In the genomic region with DNA sequence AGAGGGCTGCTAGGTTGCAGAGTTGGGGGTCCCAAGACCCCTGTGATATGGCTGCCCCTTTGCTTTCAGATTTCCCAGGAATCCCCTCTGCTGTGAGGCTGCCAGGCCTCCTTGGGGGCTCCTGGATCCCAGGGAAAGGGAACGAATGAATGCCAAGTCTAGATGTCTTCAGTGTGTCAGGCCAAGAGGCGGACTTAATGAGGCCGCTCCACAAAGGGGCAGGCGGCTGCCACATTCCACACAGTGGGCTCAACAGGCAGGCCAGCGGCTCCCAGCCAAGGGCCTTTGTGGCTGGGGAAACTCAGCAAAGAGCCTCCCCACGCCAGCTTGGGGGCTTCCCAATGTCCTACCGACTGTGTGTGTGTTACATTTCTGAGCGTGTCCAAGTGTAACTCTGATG, we compare ENCODE assay signal across 17 mouse cellular contexts.
DNase-seq lines count a peak whose midpoint lies in the region; ATAC-seq and TF ChIP-seq lines count a peak whose summit lies in the region.
"Had no signal": no experiment of that assay in that cellular context is flagged by ENCODE, and none has a peak within 500 bp of the region (broad histone marks: within the 10 kb centered on the region; RNA-seq: fewer than 3 reads in every experiment).

No protein-coding gene starts in this region.

- TF ChIP-seq POLR2A in kidney, adult 2 months (IDR thresholded peaks at IDR 0.05; ENCODE audit: low read depth, low read length): no peak

- TF ChIP-seq CTCF in kidney, adult 2 months (conservative IDR thresholded peaks at IDR 0.05; ENCODE audit: insufficient read depth, insufficient read length, low read depth, low read length): no peak

- H3K4me2 ChIP-seq in forebrain, embryonic 13.5 days: no peak overlapping the region
- no peak overlapping the region for H3K4me2 ChIP-seq in hindbrain, embryonic 16.5 days (ENCODE audit: low read length)
- no peak overlapping the region for H3K4me2 ChIP-seq in neural tube, embryonic 12.5 days (replicated peaks)
- H3K4me2 ChIP-seq in kidney, embryonic 15.5 days: no peak overlapping the region
- H3K4me2 ChIP-seq: heart, embryonic 12.5 days; limb, embryonic 12.5 days had no signal

- peak overlapping the region; percentile 58 for H3K27ac ChIP-seq in forebrain, embryonic 13.5 days
- H3K27ac ChIP-seq in hindbrain, embryonic 16.5 days (ENCODE audit: low read depth, low read length): no peak overlapping the region
- H3K27ac ChIP-seq in neural tube, embryonic 12.5 days: no peak overlapping the region
- no peak overlapping the region for H3K27ac ChIP-seq in kidney, embryonic 15.5 days
- H3K27ac ChIP-seq in kidney, adult 2 months (ENCODE audit: insufficient read depth, low read depth, low read length): no peak overlapping the region
- H3K27ac ChIP-seq: gastrocnemius, adult 2 months; limb, embryonic 12.5 days had no signal

- H3K9ac ChIP-seq in forebrain, embryonic 13.5 days: no peak overlapping the region
- H3K9ac ChIP-seq in hindbrain, embryonic 16.5 days (ENCODE audit: low read depth, low read length): no peak overlapping the region
- H3K9ac ChIP-seq in neural tube, embryonic 12.5 days: no peak overlapping the region
- H3K9ac ChIP-seq in kidney, embryonic 15.5 days: no peak overlapping the region
- H3K9ac ChIP-seq: heart, embryonic 12.5 days; limb, embryonic 12.5 days had no signal

- no peak overlapping the region for H3K4me3 ChIP-seq in forebrain, embryonic 13.5 days
- H3K4me3 ChIP-seq in hindbrain, embryonic 16.5 days (ENCODE audit: low read length): no peak overlapping the region
- no peak overlapping the region for H3K4me3 ChIP-seq in neural tube, embryonic 12.5 days
- H3K4me3 ChIP-seq in kidney, embryonic 15.5 days (replicated peaks): no peak overlapping the region
- no peak overlapping the region for H3K4me3 ChIP-seq in kidney, adult 2 months (ENCODE audit: insufficient read depth, low read depth, low read length)
- H3K4me3 ChIP-seq: erythroblast, embryonic 14.5 days; gastrocnemius, adult 2 months; heart, embryonic 12.5 days; limb, embryonic 12.5 days; megakaryocyte, embryonic 14.5 days had no signal

- peak; percentile 75 for ATAC-seq in forebrain, embryonic 13.5 days
- ATAC-seq in hindbrain, embryonic 16.5 days: peak; percentile 83
- ATAC-seq in neural tube, embryonic 12.5 days (ENCODE audit: low FRiP score, low read depth): peak; percentile 30; the same call in 1 of the 2 replicates
- ATAC-seq in kidney, embryonic 15.5 days (replicated peaks; ENCODE audit: low FRiP score): no peak
- ATAC-seq: inflammation-experienced regulatory T-cells, adult 6 months had no signal

- H3K4me1 ChIP-seq in forebrain, embryonic 13.5 days: peaks cover 17% of the 10 kb centered on the region
- no peaks in the 10 kb centered on the region; the same call in 1 of the 2 replicates for H3K4me1 ChIP-seq in hindbrain, embryonic 16.5 days (ENCODE audit: control insufficient read depth, insufficient read depth, low read depth, low read length)
- peaks cover 8% of the 10 kb centered on the region for H3K4me1 ChIP-seq in neural tube, embryonic 12.5 days
- peaks cover 10% of the 10 kb centered on the region for H3K4me1 ChIP-seq in kidney, embryonic 15.5 days
- H3K4me1 ChIP-seq in kidney, adult 2 months (ENCODE audit: control insufficient read depth, insufficient read depth, low read length): no peaks in the 10 kb centered on the region

- 9% methylated on average over 8 of the region's 8 CpGs for WGBS in forebrain, embryonic 13.5 days
- 16% methylated on average over 8 of the region's 8 CpGs for WGBS in hindbrain, embryonic 16.5 days
- 43% methylated on average over 8 of the region's 8 CpGs for WGBS in neural tube, embryonic 12.5 days
- 85% methylated on average over 8 of the region's 8 CpGs for WGBS in kidney, embryonic 15.5 days
- WGBS in kidney, adult 2 months: 97% methylated on average over 8 of the region's 8 CpGs

- peak; percentile 64 for DNase-seq in embryo, embryonic 10 days (ENCODE audit: low spot score)
- no peak for DNase-seq in embryo, embryonic 9.5 days (ENCODE audit: extremely low spot score)
- DNase-seq in urinary bladder, postnatal 25 days (ENCODE audit: low spot score): no peak
- DNase-seq in kidney, adult 2 months: no peak
- DNase-seq: adrenal gland, adult 8-10 months; gastrocnemius, adult 2 months; kidney, postnatal 10 days; layer of hippocampus, postnatal 36 days had no signal

- H3K27me3 ChIP-seq in forebrain, embryonic 13.5 days: no peaks in the 10 kb centered on the region
- H3K27me3 ChIP-seq in hindbrain, embryonic 16.5 days (replicated peaks; ENCODE audit: control insufficient read depth, insufficient read depth, low read length): no peaks in the 10 kb centered on the region
- no peaks in the 10 kb centered on the region for H3K27me3 ChIP-seq in neural tube, embryonic 12.5 days (replicated peaks)
- no peaks in the 10 kb centered on the region for H3K27me3 ChIP-seq in kidney, embryonic 15.5 days
- no peaks in the 10 kb centered on the region for H3K27me3 ChIP-seq in kidney, adult 2 months (replicated peaks; ENCODE audit: control insufficient read depth, insufficient read depth, low read length)
- H3K27me3 ChIP-seq: heart, embryonic 12.5 days; limb, embryonic 12.5 days had no signal

- no peaks in the 10 kb centered on the region for H3K36me3 ChIP-seq in forebrain, embryonic 13.5 days (ENCODE audit: poor library complexity, severe bottlenecking)
- no peaks in the 10 kb centered on the region for H3K36me3 ChIP-seq in hindbrain, embryonic 16.5 days (ENCODE audit: control insufficient read depth, insufficient read depth, low read length)
- H3K36me3 ChIP-seq in neural tube, embryonic 12.5 days: no peaks in the 10 kb centered on the region
- peaks cover 7% of the 10 kb centered on the region for H3K36me3 ChIP-seq in kidney, embryonic 15.5 days
- no peaks in the 10 kb centered on the region for H3K36me3 ChIP-seq in kidney, adult 2 months (ENCODE audit: control insufficient read depth, insufficient read depth, low read length)

- H3K9me3 ChIP-seq in forebrain, embryonic 13.5 days (replicated peaks): no peaks in the 10 kb centered on the region
- H3K9me3 ChIP-seq in hindbrain, embryonic 16.5 days (ENCODE audit: control insufficient read depth, low read length): no peaks in the 10 kb centered on the region
- no peaks in the 10 kb centered on the region for H3K9me3 ChIP-seq in neural tube, embryonic 12.5 days
- no peaks in the 10 kb centered on the region for H3K9me3 ChIP-seq in kidney, embryonic 15.5 days (replicated peaks)
